Mouse (Mus musculus) MEL (cell line): Measurements from ENCODE around the gene Ddo. TPM values are rescaled to one million over a fixed set of nuclear protein-coding genes. Genes with fewer than 3 reads are reported as not detected.

ENCODE experiments used
- DNase-seq: peaks from one replicate; pipeline ENCODE4 v3.0.0; 2011; ENCODE audit warnings: low read depth, low spot score
- H3K27ac ChIP-seq: 2 replicates; pipeline ENCODE4 v1.5.1; 2012; ENCODE audit warnings: low read depth, mild to moderate bottlenecking, control low read depth, low read length, moderate library complexity; ENCODE audit not compliant: control insufficient read depth
- H3K27me3 ChIP-seq, 2 experiments: fragments of 150-350 bp in 1 of 2; sonication (generic) in 1 of 2; 2 replicates each; pipeline ENCODE4 v1.6.1; 2012; ENCODE audit warnings: low read length in 2 of 2, mild to moderate bottlenecking in 2 of 2, improper control_type of control experiment in 1 of 2, moderate library complexity in 1 of 2; ENCODE audit not compliant: insufficient read depth in 2 of 2, control insufficient read depth in 1 of 2
- H3K36me3 ChIP-seq, 2 experiments: 2 replicates each; pipeline ENCODE4 v1.6.1; 2012 to 2014; ENCODE audit warnings: low read length in 2 of 2, improper control_type of control experiment in 1 of 2, inconsistent platforms in 1 of 2, mild to moderate bottlenecking in 1 of 2; ENCODE audit not compliant: insufficient read depth in 2 of 2, control insufficient read depth in 1 of 2
- H3K4me1 ChIP-seq, 2 experiments: fragments of 150-350 bp in 1 of 2; sonication (generic) in 1 of 2; 2 replicates each; pipeline ENCODE4 v1.6.1; 2012; ENCODE audit warnings: low read length in 2 of 2, improper control_type of control experiment in 1 of 2, mild to moderate bottlenecking in 1 of 2; ENCODE audit not compliant: insufficient read depth in 2 of 2, control insufficient read depth in 1 of 2
- H3K4me3 ChIP-seq, 2 experiments: fragments of 150-350 bp in 1 of 2; sonication (generic) in 1 of 2; 2 replicates each; pipeline ENCODE4 v1.5.1; 2012; ENCODE audit warnings: low read depth in 2 of 2, low read length in 2 of 2, mild to moderate bottlenecking in 2 of 2, moderate library complexity in 2 of 2, control low read depth in 1 of 2, improper control_type of control experiment in 1 of 2; ENCODE audit not compliant: control insufficient read depth in 1 of 2, insufficient read depth in 1 of 2
- H3K79me2 ChIP-seq: 2 replicates; pipeline ENCODE4 v1.6.1; 2012; ENCODE audit warnings: mild to moderate bottlenecking, low read length, moderate library complexity; ENCODE audit not compliant: control insufficient read depth, poor library complexity, insufficient read depth
- H3K9ac ChIP-seq: 2 replicates; pipeline ENCODE4 v1.6.1; 2012; ENCODE audit warnings: low read depth, mild to moderate bottlenecking, control low read depth, low read length, moderate library complexity; ENCODE audit not compliant: control insufficient read depth, poor library complexity, severe bottlenecking
- H3K9me3 ChIP-seq: fragments of 150-350 bp; sonication (generic); replicated peaks from 2 replicates; pipeline ENCODE4 v1.6.1; 2012; ENCODE audit warnings: mild to moderate bottlenecking, low read length, improper control_type of control experiment, moderate library complexity; ENCODE audit not compliant: insufficient read depth
- CHD2 ChIP-seq: IDR thresholded peaks from 2 replicates; pipeline ENCODE4 v1.6.1; 2011; ENCODE audit warnings: low read length, improper control_type of control experiment
- CTCF ChIP-seq, 3 experiments: IDR thresholded peaks in 2 of 3; conservative IDR thresholded peaks in 1 of 3; 2 replicates each; pipeline ENCODE4 v1.5.1; 2011 to 2012; ENCODE audit warnings: low read length in 3 of 3, low read depth in 2 of 3, mild to moderate bottlenecking in 2 of 3, improper control_type of control experiment in 1 of 3, inconsistent platforms in 1 of 3, mixed read lengths in 1 of 3, moderate library complexity in 1 of 3; ENCODE audit not compliant: control insufficient read depth in 1 of 3, insufficient read depth in 1 of 3, poor library complexity in 1 of 3, severe bottlenecking in 1 of 3
- ELF1 ChIP-seq: IDR thresholded peaks from 2 replicates; pipeline ENCODE4 v1.6.1; 2014; ENCODE audit warnings: low read depth, mild to moderate bottlenecking, inconsistent platforms, low read length, improper control_type of control experiment, moderate library complexity
- EP300 ChIP-seq, 2 experiments: IDR thresholded peaks; 2 replicates each; pipeline ENCODE4 v1.6.1; 2011; ENCODE audit warnings: improper control_type of control experiment in 2 of 2, low read length in 2 of 2, low read depth in 1 of 2, mild to moderate bottlenecking in 1 of 2
- ETS1 ChIP-seq: IDR thresholded peaks from 2 replicates; pipeline ENCODE4 v1.6.1; 2012; ENCODE audit warnings: low read depth, mild to moderate bottlenecking, inconsistent platforms, low read length, improper control_type of control experiment, moderate library complexity
- GABPA ChIP-seq: IDR thresholded peaks from 2 replicates; pipeline ENCODE4 v1.6.1; 2012; ENCODE audit warnings: low read depth, mild to moderate bottlenecking, inconsistent platforms, low read length, improper control_type of control experiment, moderate library complexity
- HCFC1 ChIP-seq: IDR thresholded peaks from 2 replicates; pipeline ENCODE4 v1.6.1; 2012; ENCODE audit warnings: low read depth, mild to moderate bottlenecking, inconsistent platforms, low read length, improper control_type of control experiment, moderate library complexity
- KAT2A ChIP-seq: conservative IDR thresholded peaks from 2 replicates; pipeline ENCODE4 v1.6.1; 2012; ENCODE audit warnings: low read depth, low read length, improper control_type of control experiment, inconsistent platforms
- MAX ChIP-seq: IDR thresholded peaks from 2 replicates; pipeline ENCODE4 v1.6.1; 2011; ENCODE audit warnings: low read length, improper control_type of control experiment
- MYC ChIP-seq: IDR thresholded peaks from 2 replicates; pipeline ENCODE4 v1.6.1; 2011; ENCODE audit warnings: low read depth, mild to moderate bottlenecking, low read length, improper control_type of control experiment, moderate library complexity
- NELFE ChIP-seq: IDR thresholded peaks from 2 replicates; pipeline ENCODE4 v1.6.1; 2011; ENCODE audit warnings: low read depth, low read length, improper control_type of control experiment
- POLR2A ChIP-seq, 2 experiments: IDR thresholded peaks; 2 replicates each; pipeline ENCODE4 v1.6.1; 2011 to 2012; ENCODE audit warnings: low read length in 2 of 2, mild to moderate bottlenecking in 2 of 2, control low read depth in 1 of 2, improper control_type of control experiment in 1 of 2, low read depth in 1 of 2, moderate library complexity in 1 of 2; ENCODE audit not compliant: control insufficient read depth in 1 of 2, insufficient read depth in 1 of 2, poor library complexity in 1 of 2
- POLR2AphosphoS5 ChIP-seq: IDR thresholded peaks from 2 replicates; pipeline ENCODE4 v1.6.1; 2012; ENCODE audit warnings: low read depth, borderline replicate concordance, mild to moderate bottlenecking, inconsistent platforms, low read length, moderate library complexity, mixed read lengths
- RAD21 ChIP-seq: IDR thresholded peaks from 2 replicates; pipeline ENCODE4 v1.6.1; 2011; ENCODE audit warnings: mild to moderate bottlenecking, low read depth, low read length, improper control_type of control experiment
- SIN3A ChIP-seq: IDR thresholded peaks from 2 replicates; pipeline ENCODE4 v1.6.1; 2012; ENCODE audit warnings: low read length, improper control_type of control experiment, inconsistent platforms
- TAL1 ChIP-seq: IDR thresholded peaks from 2 replicates; pipeline ENCODE4 v1.6.1; 2012; ENCODE audit warnings: mild to moderate bottlenecking, inconsistent platforms, low read length, moderate library complexity, mixed read lengths
- TCF12 ChIP-seq: IDR thresholded peaks from 2 replicates; pipeline ENCODE4 v1.6.1; 2014; ENCODE audit warnings: low read depth, mild to moderate bottlenecking, inconsistent platforms, low read length, improper control_type of control experiment, moderate library complexity
- UBTF ChIP-seq: IDR thresholded peaks from 2 replicates; pipeline ENCODE4 v1.6.1; 2012; ENCODE audit warnings: low read depth, mild to moderate bottlenecking, inconsistent platforms, low read length, improper control_type of control experiment, moderate library complexity, borderline replicate concordance; ENCODE audit not compliant: insufficient read depth
- USF1 ChIP-seq: IDR thresholded peaks from 2 replicates; pipeline ENCODE4 v1.6.1; 2014; ENCODE audit warnings: low read depth, mild to moderate bottlenecking, inconsistent platforms, low read length, improper control_type of control experiment, moderate library complexity
- USF2 ChIP-seq, 2 experiments: IDR thresholded peaks; 2 replicates each; pipeline ENCODE4 v1.6.1; 2011 to 2012; ENCODE audit warnings: improper control_type of control experiment in 2 of 2, low read length in 2 of 2, borderline replicate concordance in 1 of 2, inconsistent platforms in 1 of 2, low read depth in 1 of 2, mild to moderate bottlenecking in 1 of 2; ENCODE audit not compliant: insufficient read depth in 1 of 2
- ZC3H11A ChIP-seq: IDR thresholded peaks from 2 replicates; pipeline ENCODE4 v1.6.1; 2012; ENCODE audit warnings: low read depth, mild to moderate bottlenecking, inconsistent platforms, low read length, improper control_type of control experiment
- ZKSCAN1 ChIP-seq: IDR thresholded peaks from 2 replicates; pipeline ENCODE4 v1.6.1; 2012; ENCODE audit warnings: low read depth, mild to moderate bottlenecking, inconsistent platforms, low read length, improper control_type of control experiment, moderate library complexity
- polyA plus RNA-seq, 2 experiments: library from polyadenylated mRNA; stranded (reverse) in 1 of 2; unstranded in 1 of 2; fragments of >175 nt in 1 of 2; fragments of >200 nt in 1 of 2; gene quantifications; 2 replicates each; pipeline versions ENCODE4 v1.2.1 to v1.2.4; 2012; ENCODE audit warnings: low replicate concordance in 2 of 2, low read depth in 1 of 2; ENCODE audit not compliant: insufficient read length in 2 of 2, insufficient read depth in 1 of 2, missing spikeins in 1 of 2
- total RNA-seq: library from RNA; depleted of rRNA; stranded (reverse); fragments of 300-350 nt; gene quantifications from 2 replicates; pipeline ENCODE4 v1.2.3, GENCODE M21; 2012

The Ddo gene
- total and polyA plus RNA-seq, 3 experiments, result 0.04 TPM; not detected in 2

GRCm38 (mm10) chr10:40716296-40716695 is 86.5 kb downstream of the Ddo start:
- Histone ChIP-seq H3K27ac (no peak overlapping the region), H3K27me3 (peaks cover 0 to 1% of the 10 kb centered on the region in 2 experiments; a peak in 1 of 4 replicates), H3K9ac (no peak overlapping the region), H3K79me2 (no peaks in the 10 kb centered on the region), H3K36me3 (no peaks in the 10 kb centered on the region), H3K4me3 (no peak overlapping the region), H3K4me1 (no peaks in the 10 kb centered on the region), H3K9me3 (no peaks in the 10 kb centered on the region)
- no peak for TF ChIP-seq SIN3A
- TF ChIP-seq POLR2AphosphoS5, result no peak
- no peak for TF ChIP-seq MAX
- no peak for TF ChIP-seq ZC3H11A
- TF ChIP-seq NELFE, result no peak
- TF ChIP-seq RAD21, result no peak
- TF ChIP-seq HCFC1, result no peak
- no peak for TF ChIP-seq ELF1
- TF ChIP-seq POLR2A (IDR thresholded peaks at IDR 0.05; ENCODE audit: control insufficient read depth in 1 of 2, insufficient read depth in 1 of 2, low read depth in 1 of 2, low read length in 2 of 2, poor library complexity in 1 of 2), result no peak
- TF ChIP-seq MYC, result no peak
- no peak for TF ChIP-seq GABPA
- TF ChIP-seq UBTF, result no peak
- TF ChIP-seq CHD2, result no peak
- no peak for TF ChIP-seq USF1
- DNase-seq, result no peak

GRCm38 (mm10) chr10:40716713-40717112 is 86.9 kb downstream of the Ddo start:
- H3K27me3 ChIP-seq, result peaks cover 0 to 3% of the 10 kb centered on the region in 2 experiments; a peak in 2 of 4 replicates
- no peaks in the 10 kb centered on the region for H3K79me2 ChIP-seq
- no peak overlapping the region for H3K27ac ChIP-seq
- TF ChIP-seq TAL1, result no peak
- no peak overlapping the region for H3K9ac ChIP-seq
- no peak for DNase-seq
- H3K9me3 ChIP-seq, result no peaks in the 10 kb centered on the region
- H3K4me3 ChIP-seq, result no peak overlapping the region
- H3K4me1 ChIP-seq, result no peaks in the 10 kb centered on the region
- H3K36me3 ChIP-seq, result no peaks in the 10 kb centered on the region

GRCm38 (mm10) chr10:40718362-40718761 is 88.6 kb downstream of the Ddo start:
- no peak for DNase-seq
- H3K9ac ChIP-seq, result no peak overlapping the region
- no peaks in the 10 kb centered on the region for H3K4me1 ChIP-seq
- no peaks in the 10 kb centered on the region for H3K36me3 ChIP-seq
- peaks cover 0 to 3% of the 10 kb centered on the region in 2 experiments; a peak in 2 of 4 replicates for H3K27me3 ChIP-seq
- TF ChIP-seq NELFE, result no peak
- no peak for TF ChIP-seq CTCF (IDR thresholded peaks at IDR 0.05 in 2 of 3, conservative IDR thresholded peaks at IDR 0.05 in 1 of 3; ENCODE audit: control insufficient read depth in 1 of 3, insufficient read depth in 1 of 3, low read depth in 2 of 3, low read length in 3 of 3, poor library complexity in 1 of 3, severe bottlenecking in 1 of 3)
- TF ChIP-seq TCF12, result no peak
- TF ChIP-seq ETS1, result no peak
- no peak for TF ChIP-seq UBTF
- TF ChIP-seq KAT2A, result no peak
- no peak for TF ChIP-seq GABPA
- no peak for TF ChIP-seq USF2 (IDR thresholded peaks at IDR 0.05; ENCODE audit: borderline replicate concordance in 1 of 2, insufficient read depth in 1 of 2, low read depth in 1 of 2, low read length in 2 of 2)
- no peak for TF ChIP-seq ZKSCAN1
- no peak for TF ChIP-seq TAL1
- TF ChIP-seq ELF1, result no peak
- TF ChIP-seq EP300 (IDR thresholded peaks at IDR 0.05; ENCODE audit: low read depth in 1 of 2, low read length in 2 of 2), result no peak
- no peak for TF ChIP-seq MYC
- TF ChIP-seq, all 39 proteins: peak for 0
- no peaks in the 10 kb centered on the region for H3K79me2 ChIP-seq
- no peak overlapping the region for H3K4me3 ChIP-seq
- no peaks in the 10 kb centered on the region for H3K9me3 ChIP-seq
- H3K27ac ChIP-seq, result no peak overlapping the region
